Mouse (Mus musculus): Measurements from ENCODE around the gene Pigr. TPM values are rescaled to one million over a fixed set of nuclear protein-coding genes. Genes with fewer than 3 reads are reported as not detected.

Gene Pigr
- total and polyA plus RNA-seq, 2 experiments: 517 to 633 TPM

DNA sequence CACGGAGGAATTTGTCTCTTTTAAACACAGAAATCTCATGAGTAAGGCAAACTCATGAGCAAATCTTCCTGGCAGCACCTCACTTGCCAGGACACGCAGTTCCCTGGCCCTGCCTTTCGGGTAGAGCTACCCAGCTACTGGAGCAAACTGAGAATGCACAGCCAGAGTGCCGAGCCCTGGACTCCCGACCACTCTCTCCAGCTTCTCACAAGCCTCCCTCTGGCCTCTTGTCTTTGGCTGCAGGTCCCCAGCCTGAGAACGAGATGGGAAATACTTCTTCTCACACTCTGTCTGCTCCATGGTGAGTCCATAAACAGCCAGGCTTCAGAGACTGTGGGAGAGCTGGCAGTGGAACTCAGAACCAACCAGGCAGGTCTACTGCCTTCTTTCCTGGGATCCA is 23.5 kb upstream of the Pigr start:
- WGBS: 80% methylated on average over 6 of the region's 6 CpGs
- TF ChIP-seq CTCF (IDR thresholded peaks at IDR 0.05; ENCODE audit: low read depth, low read length) (no peak), POLR2A (IDR thresholded peaks at IDR 0.05; ENCODE audit: extremely low read depth, insufficient read depth, low read length) (no peak)
- Histone ChIP-seq H3K36me3 (ENCODE audit: control insufficient read depth, insufficient read depth, low read length) (no peaks in the 10 kb centered on the region), H3K27ac (replicated peaks; ENCODE audit: insufficient read depth, low read depth, low read length) (no peak overlapping the region), H3K27me3 (ENCODE audit: control insufficient read depth, insufficient read depth, low read length) (no peaks in the 10 kb centered on the region), H3K4me3 (ENCODE audit: insufficient read depth, low read depth, low read length) (no peak overlapping the region), H3K9ac (ENCODE audit: low read depth, low read length) (no peak overlapping the region), H3K4me1 (ENCODE audit: control insufficient read depth, insufficient read depth, low read length) (peaks cover 5% of the 10 kb centered on the region), H3K79me2 (ENCODE audit: control insufficient read depth, insufficient read depth, low read length) (no peaks in the 10 kb centered on the region)
- no peak for DNase-seq (ENCODE audit: extremely low read depth, low read depth, low spot score)

DNA sequence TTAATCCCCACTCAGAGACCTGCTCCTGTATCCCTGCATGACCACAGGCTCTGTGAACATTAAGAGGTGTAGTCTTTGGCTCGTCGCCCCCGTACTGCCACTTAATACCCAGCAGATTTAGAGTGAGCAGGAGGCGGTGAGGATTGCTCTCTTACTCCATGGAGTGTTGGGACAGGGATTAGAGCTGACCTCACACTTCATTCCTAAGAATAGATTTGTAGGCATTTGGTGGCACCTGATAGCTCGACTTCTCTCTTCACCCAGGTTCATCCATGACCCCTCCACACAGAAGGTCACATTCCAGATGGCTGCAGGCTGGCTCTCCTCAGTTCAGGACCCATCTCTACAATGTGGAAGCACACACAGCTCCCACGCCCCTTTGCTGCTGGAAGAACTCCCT is 22.2 kb upstream of the Pigr start:
- WGBS: 74% methylated on average over 6 of the region's 6 CpGs
- no peak for DNase-seq (ENCODE audit: extremely low read depth, low read depth, low spot score)
- no peak overlapping the region for H3K9ac ChIP-seq (ENCODE audit: low read depth, low read length)
- H3K4me1 ChIP-seq (ENCODE audit: control insufficient read depth, insufficient read depth, low read length): no peaks in the 10 kb centered on the region
- no peak overlapping the region for H3K4me3 ChIP-seq (ENCODE audit: insufficient read depth, low read depth, low read length)
- no peak overlapping the region for H3K27ac ChIP-seq (replicated peaks; ENCODE audit: insufficient read depth, low read depth, low read length)
- no peak for TF ChIP-seq POLR2A (IDR thresholded peaks at IDR 0.05; ENCODE audit: extremely low read depth, insufficient read depth, low read length)
- TF ChIP-seq CTCF (IDR thresholded peaks at IDR 0.05; ENCODE audit: low read depth, low read length): no peak
- no peaks in the 10 kb centered on the region for H3K79me2 ChIP-seq (ENCODE audit: control insufficient read depth, insufficient read depth, low read length)
- H3K36me3 ChIP-seq (ENCODE audit: control insufficient read depth, insufficient read depth, low read length): no peaks in the 10 kb centered on the region
- H3K27me3 ChIP-seq (ENCODE audit: control insufficient read depth, insufficient read depth, low read length): no peaks in the 10 kb centered on the region

DNA sequence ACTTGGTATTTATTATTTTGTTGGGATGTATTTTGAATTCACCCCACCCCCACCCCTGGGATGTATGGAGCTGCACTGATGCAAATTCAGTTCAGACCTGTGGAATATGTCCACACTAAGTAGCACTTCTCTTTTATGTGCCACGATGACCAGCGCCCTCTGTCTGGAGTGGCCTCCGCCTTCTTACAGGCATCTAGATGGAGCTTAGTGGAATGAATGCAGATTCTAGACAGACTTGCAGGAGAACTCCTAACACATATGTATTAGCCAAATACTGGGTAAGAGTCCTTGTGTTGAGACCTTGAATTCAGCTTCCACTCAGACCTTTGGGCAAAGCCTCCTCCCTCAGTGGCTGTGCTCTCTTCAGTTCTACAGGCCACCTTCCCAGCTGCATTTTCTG is 15.6 kb upstream of the Pigr start:
- H3K4me3 ChIP-seq (ENCODE audit: insufficient read depth, low read depth, low read length): no peak overlapping the region
- no peak for DNase-seq (ENCODE audit: extremely low read depth, low read depth, low spot score)
- 92% methylated on average over 3 of the region's 3 CpGs for WGBS
- H3K36me3 ChIP-seq (ENCODE audit: control insufficient read depth, insufficient read depth, low read length): no peaks in the 10 kb centered on the region
- H3K27ac ChIP-seq (replicated peaks; ENCODE audit: insufficient read depth, low read depth, low read length): no peak overlapping the region
- no peak for TF ChIP-seq POLR2A (IDR thresholded peaks at IDR 0.05; ENCODE audit: extremely low read depth, insufficient read depth, low read length)
- no peak for TF ChIP-seq CTCF (IDR thresholded peaks at IDR 0.05; ENCODE audit: low read depth, low read length)
- H3K27me3 ChIP-seq (ENCODE audit: control insufficient read depth, insufficient read depth, low read length): no peaks in the 10 kb centered on the region
- no peaks in the 10 kb centered on the region for H3K79me2 ChIP-seq (ENCODE audit: control insufficient read depth, insufficient read depth, low read length)
- H3K4me1 ChIP-seq (ENCODE audit: control insufficient read depth, insufficient read depth, low read length): no peaks in the 10 kb centered on the region
- H3K9ac ChIP-seq (ENCODE audit: low read depth, low read length): no peak overlapping the region

DNA sequence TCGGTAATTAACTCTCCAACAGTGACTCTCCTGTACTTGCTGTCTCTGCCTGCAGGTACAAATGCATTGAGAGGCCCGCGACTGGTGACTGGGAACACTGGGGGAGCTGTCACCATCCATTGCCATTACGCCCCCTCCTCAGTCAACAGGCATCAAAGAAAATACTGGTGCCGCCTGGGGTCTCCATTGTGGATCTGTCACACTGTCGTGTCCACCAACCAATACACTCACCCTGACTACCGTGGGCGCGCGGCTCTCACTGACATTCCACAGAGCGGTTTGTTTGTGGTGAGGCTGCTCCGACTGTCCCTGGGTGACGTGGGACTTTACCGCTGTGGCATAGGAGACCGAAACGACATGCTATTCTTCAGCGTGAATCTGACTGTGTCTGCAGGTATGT is 15.2 kb upstream of the Pigr start:
- DNase-seq (ENCODE audit: extremely low read depth, low read depth, low spot score): no peak
- no peaks in the 10 kb centered on the region for H3K4me1 ChIP-seq (ENCODE audit: control insufficient read depth, insufficient read depth, low read length)
- 90% methylated on average over 17 of the region's 17 CpGs for WGBS

DNA sequence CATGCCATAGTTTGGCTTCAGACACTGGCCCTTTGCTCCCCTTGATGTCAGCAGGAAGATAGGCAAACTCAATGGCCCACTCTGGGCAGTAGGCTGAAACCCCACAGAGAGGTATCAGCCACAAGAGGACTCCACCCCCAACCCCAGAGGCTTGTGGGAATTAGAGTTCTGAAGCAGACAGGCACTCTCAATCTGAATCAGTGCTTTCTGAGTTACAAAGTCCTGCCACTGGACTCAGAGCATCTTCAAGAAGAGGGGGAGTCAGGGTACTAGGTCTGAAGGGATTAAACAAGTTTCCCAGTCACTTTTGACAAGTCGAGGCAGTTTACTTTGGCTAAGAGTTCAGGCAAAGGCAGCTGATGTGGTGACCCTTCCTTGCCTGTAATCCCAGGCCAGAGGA is 6.7 kb upstream of the Pigr start:
- WGBS: 67% methylated on average over 1 of the region's 1 CpGs
- Histone ChIP-seq H3K36me3 (ENCODE audit: control insufficient read depth, insufficient read depth, low read length) (no peaks in the 10 kb centered on the region), H3K9ac (ENCODE audit: low read depth, low read length) (no peak overlapping the region), H3K4me1 (ENCODE audit: control insufficient read depth, insufficient read depth, low read length) (peaks cover 17% of the 10 kb centered on the region), H3K27ac (replicated peaks; ENCODE audit: insufficient read depth, low read depth, low read length) (no peak overlapping the region), H3K27me3 (ENCODE audit: control insufficient read depth, insufficient read depth, low read length) (no peaks in the 10 kb centered on the region), H3K4me3 (ENCODE audit: insufficient read depth, low read depth, low read length) (no peak overlapping the region), H3K79me2 (ENCODE audit: control insufficient read depth, insufficient read depth, low read length) (no peaks in the 10 kb centered on the region)
- no peak for DNase-seq (ENCODE audit: extremely low read depth, low read depth, low spot score)
- TF ChIP-seq CTCF (IDR thresholded peaks at IDR 0.05; ENCODE audit: low read depth, low read length) (no peak), POLR2A (IDR thresholded peaks at IDR 0.05; ENCODE audit: extremely low read depth, insufficient read depth, low read length) (no peak)

More for the DNA sequence above, 15.2 kb upstream of the Pigr start:
- Histone ChIP-seq H3K79me2 (ENCODE audit: control insufficient read depth, insufficient read depth, low read length) (no peaks in the 10 kb centered on the region), H3K36me3 (ENCODE audit: control insufficient read depth, insufficient read depth, low read length) (no peaks in the 10 kb centered on the region), H3K27me3 (ENCODE audit: control insufficient read depth, insufficient read depth, low read length) (no peaks in the 10 kb centered on the region), H3K27ac (replicated peaks; ENCODE audit: insufficient read depth, low read depth, low read length) (no peak overlapping the region), H3K9ac (ENCODE audit: low read depth, low read length) (no peak overlapping the region), H3K4me3 (ENCODE audit: insufficient read depth, low read depth, low read length) (no peak overlapping the region)
- no peak for TF ChIP-seq CTCF (IDR thresholded peaks at IDR 0.05; ENCODE audit: low read depth, low read length)
- no peak for TF ChIP-seq POLR2A (IDR thresholded peaks at IDR 0.05; ENCODE audit: extremely low read depth, insufficient read depth, low read length)

DNA sequence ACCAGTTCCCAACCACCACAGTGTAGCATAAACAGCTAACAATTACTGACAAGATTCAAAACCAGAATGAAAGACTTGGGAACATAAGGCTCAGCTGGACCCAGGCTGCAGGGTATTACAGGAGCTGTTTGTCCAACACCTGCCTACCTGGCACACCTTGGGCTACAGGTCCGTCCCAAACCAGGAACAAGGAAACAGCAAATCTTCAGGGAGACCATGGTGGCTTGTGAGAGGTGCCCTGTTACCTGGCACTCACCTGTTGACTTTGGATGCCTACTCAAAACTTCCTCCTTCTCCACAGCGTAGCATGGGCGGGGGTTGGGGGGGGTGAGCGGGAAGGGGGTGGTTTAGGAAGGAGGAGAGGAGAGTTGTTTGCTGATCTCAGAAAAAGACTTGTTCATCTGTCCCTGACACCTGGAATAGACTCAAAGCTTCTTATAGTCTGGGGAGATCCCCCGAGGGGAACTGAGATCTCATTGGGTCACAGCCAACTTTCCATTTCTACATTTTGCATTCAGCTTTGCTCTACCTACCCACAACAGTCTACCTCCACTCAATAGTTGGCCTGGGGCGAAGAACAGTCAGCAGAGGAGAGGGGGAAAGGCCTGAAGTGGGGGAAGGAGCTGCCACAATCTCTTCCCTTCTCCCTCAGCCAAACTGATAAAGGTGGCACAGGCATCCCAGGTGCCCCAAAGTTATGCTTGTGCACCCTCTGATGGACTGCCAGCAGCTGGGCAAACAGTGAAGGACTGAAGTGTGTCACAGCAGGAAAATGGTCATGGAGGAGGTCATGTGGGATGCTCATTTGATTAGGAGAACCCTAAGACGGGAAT is 6.0 kb upstream of the Pigr start:
- WGBS: 67% methylated on average over 7 of the region's 7 CpGs
- Histone ChIP-seq H3K9ac (ENCODE audit: low read depth, low read length) (no peak overlapping the region), H3K27me3 (ENCODE audit: control insufficient read depth, insufficient read depth, low read length) (no peaks in the 10 kb centered on the region), H3K79me2 (ENCODE audit: control insufficient read depth, insufficient read depth, low read length) (no peaks in the 10 kb centered on the region), H3K27ac (replicated peaks; ENCODE audit: insufficient read depth, low read depth, low read length) (no peak overlapping the region), H3K4me3 (ENCODE audit: insufficient read depth, low read depth, low read length) (no peak overlapping the region), H3K36me3 (ENCODE audit: control insufficient read depth, insufficient read depth, low read length) (no peaks in the 10 kb centered on the region), H3K4me1 (ENCODE audit: control insufficient read depth, insufficient read depth, low read length) (peaks cover 17% of the 10 kb centered on the region)
- peak; percentile 66 for DNase-seq (ENCODE audit: extremely low read depth, low read depth, low spot score)
- TF ChIP-seq CTCF (IDR thresholded peaks at IDR 0.05; ENCODE audit: low read depth, low read length): peak; percentile 42
- TF ChIP-seq POLR2A (IDR thresholded peaks at IDR 0.05; ENCODE audit: extremely low read depth, insufficient read depth, low read length): no peak

All from liver, adult 2 months (tissue).